Mouse (Mus musculus): ENCODE measurements at regions not wholly inside any gene's neighbourhood (a gene's known extent, or its start where the extent isn't known, plus 50 kb on each side); places are given as distances from the start of the nearest gene placed in this dataset.

- DNase-seq (ENCODE audit: low read depth) = no peak
These were observed 191.4 kb upstream of the Sdk2 start for GRCm38 (mm10) chr11:114258218-114258617.

DNA sequence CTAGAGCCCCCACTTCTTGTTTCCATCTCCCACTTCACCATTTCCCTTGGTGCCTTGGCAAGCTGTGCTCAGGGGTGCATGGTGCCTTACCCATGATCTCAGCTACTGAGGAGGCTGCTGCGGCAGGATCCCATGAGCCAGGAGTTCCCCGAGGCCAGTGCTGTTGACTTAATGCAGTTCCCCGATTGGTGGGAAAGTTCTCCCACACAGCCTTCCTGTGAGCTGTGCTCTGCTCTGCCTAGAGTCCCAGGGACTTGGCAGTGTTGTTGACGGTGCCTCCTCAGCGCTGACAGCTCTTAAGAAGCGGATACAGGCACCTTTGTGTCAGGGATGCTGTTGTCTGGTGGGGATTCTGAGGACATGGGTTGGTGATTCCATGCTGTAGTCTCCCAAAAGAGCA, 190.9 kb upstream of the Sdk2 start:
- no peak for DNase-seq (ENCODE audit: low read depth)

- no peak for DNase-seq (ENCODE audit: low read depth)
These were observed 190.2 kb upstream of the Sdk2 start for GRCm38 (mm10) chr11:114257061-114257460.

GRCm38 (mm10) chr11:114254344-114254743, 187.5 kb upstream of the Sdk2 start:
- no peak for DNase-seq (ENCODE audit: low read depth)

DNA sequence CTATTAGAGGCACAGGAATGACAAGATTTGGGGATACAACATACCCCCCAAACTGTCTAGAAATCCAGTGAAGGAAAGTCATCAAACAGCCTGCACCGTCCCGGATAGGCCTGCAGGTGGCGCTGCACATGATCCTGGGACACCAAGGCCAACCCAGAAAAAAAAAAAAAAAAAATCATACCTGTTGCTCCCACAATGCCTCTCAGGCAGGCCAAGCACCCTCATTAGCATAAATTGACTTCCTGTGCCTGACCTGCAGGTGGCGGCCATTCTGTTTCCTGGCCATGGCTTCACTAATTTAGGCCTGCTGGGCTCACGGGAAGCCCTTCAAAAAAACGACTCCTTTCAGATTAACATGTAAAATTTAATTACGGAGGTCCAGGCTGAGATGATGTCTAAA, 184.8 kb upstream of the Sdk2 start:
- no peak for DNase-seq (ENCODE audit: low read depth)

DNA sequence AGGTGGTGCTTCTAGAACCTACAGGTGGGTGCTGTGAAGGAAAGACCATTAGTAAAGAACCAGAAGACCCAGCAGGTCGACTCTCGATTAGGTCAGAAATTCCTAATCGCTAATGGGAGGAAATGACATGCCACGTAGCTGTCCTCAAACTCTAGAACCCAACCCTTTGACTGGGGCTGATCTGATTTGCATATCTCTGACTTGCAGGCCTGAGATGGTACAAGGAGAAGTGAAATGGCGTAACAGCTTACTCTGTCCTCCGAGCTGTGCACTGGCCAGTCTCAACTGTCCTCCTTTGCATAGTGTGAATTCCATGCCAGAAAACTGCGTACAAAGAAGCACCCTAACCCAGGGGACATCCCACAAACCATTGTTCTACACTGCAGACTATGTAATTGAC, 182.4 kb upstream of the Sdk2 start:
- no peak for DNase-seq (ENCODE audit: low read depth)

GRCm38 (mm10) chr11:114248261-114248898, 181.5 kb upstream of the Sdk2 start:
- no peak for DNase-seq (ENCODE audit: low read depth)

GRCm38 (mm10) chr11:114239311-114239803, 172.5 kb upstream of the Sdk2 start:
- DNase-seq (ENCODE audit: low read depth) = no peak

- DNase-seq (ENCODE audit: low read depth) = no peak
These were observed 172.0 kb upstream of the Sdk2 start for GRCm38 (mm10) chr11:114238801-114239200.

DNA sequence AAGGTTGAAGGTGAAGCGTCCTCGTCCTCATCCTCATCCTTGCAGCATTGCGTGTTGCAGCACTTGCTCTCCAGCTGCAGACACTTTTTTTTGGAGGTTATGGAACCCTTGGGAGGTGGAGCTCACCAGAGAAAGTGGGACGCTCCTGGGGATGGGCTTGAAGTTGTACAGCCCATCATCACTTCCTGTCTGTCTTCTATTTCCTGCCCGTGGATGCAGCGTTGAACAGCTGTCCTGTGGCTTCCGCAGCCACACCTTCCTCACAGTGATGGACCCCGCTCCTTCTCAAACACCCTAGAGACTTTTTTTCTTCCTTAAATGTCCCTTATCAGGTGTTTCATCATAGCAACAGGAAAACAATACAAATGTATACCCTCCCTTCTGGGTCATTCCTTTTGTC, 171.5 kb upstream of the Sdk2 start:
- DNase-seq (ENCODE audit: low read depth) = no peak

DNA sequence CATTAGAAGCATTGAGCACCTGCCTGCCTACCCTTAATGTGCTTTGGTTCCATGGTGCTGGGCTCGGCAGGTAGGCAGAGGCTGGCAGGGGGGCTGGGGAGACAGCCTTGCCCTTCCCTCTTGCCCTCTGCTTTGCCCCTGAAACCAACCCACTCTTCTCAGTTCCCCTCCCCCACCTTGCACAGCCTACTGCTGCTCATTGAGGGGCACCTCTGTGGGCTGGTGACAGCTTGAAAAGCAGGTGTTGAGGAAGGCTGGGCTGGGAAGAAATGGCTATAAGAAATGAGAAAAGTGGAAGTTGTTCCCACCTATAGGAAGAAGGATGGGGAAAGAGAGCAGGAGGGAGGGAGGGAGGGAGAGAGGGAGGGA, 167.7 kb upstream of the Sdk2 start:
- DNase-seq (ENCODE audit: low read depth) = no peak

DNA sequence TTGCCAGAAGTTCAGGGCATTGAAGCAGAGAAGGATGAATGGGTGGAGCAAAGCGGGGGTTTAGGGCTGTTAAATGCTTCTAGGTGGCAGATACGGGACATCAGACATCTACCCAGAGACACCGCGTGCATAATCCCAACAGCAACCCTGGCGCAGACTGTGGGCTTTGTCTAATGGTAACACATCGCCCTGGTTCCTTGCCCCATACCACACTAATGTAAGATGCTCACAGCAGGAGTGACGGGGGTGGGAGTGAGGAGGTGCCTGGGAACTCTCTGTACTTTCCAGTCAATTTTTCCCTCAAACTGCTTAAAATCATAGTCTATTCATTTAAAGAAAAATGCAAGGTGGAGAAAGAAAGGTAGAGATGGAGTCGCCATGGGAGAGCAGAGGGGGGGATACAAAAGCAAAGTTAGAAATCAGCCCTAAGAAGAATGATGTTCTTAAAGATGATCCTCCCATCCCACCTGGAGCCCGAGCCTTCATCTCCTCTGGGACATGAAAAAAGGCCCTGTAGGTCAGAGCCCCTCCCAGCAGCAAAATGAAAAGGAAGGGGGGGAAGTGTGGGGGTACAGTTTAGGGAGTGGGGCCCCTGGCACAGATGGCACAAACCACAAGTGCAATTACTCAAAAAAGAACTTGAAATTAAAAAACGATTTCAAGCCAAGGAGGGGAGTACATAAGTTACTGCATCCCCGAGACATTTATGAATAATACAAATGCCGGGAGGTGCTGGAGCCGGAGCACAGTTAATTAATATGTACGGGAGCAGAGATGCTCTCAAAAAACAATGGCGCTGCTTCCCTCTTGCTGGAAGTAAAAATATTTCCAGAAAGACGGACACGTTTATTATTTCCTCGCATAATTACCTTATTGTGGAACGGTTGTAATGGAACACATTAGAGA, 167.0 kb upstream of the Sdk2 start:
- no peak for DNase-seq (ENCODE audit: low read depth)

GRCm38 (mm10) chr11:114231841-114232240, 165.0 kb upstream of the Sdk2 start:
- DNase-seq (ENCODE audit: low read depth) = no peak

DNA sequence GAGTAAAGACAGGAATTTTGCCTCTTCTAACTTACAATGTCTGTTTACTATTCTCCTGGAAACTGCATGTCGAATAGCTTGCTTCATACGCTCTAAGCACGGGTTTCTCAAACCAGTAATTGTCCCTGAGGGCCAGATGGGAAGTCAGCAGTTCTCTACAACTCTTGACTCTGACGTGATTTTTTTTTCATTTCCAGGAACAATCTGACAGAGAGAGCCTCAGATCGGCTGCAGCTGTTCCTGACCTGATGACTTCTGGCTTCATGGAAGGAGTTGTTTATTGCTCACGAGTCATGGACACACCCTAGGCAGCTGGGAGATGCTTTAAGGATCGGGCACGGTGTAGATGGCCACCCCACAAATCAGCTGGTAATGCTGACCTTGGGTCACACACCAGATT, 162.9 kb upstream of the Sdk2 start:
- no peak for DNase-seq (ENCODE audit: low read depth)

DNA sequence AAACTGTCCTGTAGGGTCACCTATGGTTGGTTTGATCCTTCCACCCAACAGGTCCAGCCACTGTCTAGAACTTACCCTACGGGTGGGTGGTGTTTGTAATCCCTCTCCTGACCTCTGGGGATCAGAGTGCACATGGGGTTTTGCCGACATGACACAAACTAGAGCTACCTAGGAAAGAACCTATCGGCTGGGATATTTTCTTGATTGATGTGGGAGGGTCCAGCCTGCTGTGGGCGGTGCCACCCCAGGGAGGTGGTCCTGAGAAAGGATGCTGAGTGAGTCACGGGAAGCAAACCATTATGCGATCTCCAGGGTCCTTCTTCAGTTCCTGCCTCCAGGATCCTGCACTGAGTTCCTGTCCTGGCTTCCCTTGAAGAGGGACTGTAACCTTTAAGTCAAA, 162.3 kb upstream of the Sdk2 start:
- no peak for DNase-seq (ENCODE audit: low read depth)

DNA sequence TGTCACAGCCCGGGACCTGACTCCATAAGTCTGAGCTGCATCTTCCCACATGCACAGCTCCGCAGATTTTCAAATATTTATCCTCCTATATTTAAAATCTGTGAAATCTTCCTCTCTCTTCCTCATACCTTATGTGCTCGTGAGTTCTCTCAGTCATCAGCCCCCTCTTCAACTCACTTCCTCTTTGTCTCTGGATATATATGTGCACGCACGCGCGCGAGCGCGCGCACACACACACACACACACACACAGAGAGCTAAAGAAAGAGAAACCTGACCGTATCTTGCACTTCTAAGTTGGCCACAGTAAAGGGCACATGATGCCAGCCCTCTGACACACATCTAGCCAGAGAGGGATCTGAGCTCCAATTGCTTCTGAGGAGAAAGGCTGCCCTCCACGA, 159.7 kb upstream of the Sdk2 start:
- DNase-seq (ENCODE audit: low read depth) = no peak

- DNase-seq (ENCODE audit: low read depth) = no peak
These were observed 157.9 kb upstream of the Sdk2 start for GRCm38 (mm10) chr11:114224706-114225105.

- DNase-seq (ENCODE audit: low read depth) = no peak
These were observed 156.2 kb upstream of the Sdk2 start for GRCm38 (mm10) chr11:114223061-114223460.

DNA sequence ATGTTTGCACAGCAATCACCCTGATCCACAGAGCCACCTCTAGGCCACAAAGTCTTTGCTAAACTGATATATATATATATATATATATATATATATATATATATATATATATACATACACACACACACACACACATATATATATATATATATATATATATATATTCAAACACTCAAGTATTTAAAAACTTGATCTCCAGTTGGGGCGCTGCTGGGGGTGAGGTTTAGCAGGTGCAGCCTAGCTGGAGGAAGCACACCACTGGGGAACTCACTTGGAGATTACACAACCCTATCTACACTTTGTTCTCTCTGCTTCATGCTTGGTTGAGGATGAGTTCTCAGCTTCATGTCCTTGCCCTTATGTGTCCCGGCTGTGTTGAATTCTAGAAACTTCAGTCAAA, 153.6 kb upstream of the Sdk2 start:
- DNase-seq (ENCODE audit: low read depth) = no peak

- no peak for DNase-seq (ENCODE audit: low read depth)
These were observed 152.1 kb upstream of the Sdk2 start for GRCm38 (mm10) chr11:114218732-114219506.

DNA sequence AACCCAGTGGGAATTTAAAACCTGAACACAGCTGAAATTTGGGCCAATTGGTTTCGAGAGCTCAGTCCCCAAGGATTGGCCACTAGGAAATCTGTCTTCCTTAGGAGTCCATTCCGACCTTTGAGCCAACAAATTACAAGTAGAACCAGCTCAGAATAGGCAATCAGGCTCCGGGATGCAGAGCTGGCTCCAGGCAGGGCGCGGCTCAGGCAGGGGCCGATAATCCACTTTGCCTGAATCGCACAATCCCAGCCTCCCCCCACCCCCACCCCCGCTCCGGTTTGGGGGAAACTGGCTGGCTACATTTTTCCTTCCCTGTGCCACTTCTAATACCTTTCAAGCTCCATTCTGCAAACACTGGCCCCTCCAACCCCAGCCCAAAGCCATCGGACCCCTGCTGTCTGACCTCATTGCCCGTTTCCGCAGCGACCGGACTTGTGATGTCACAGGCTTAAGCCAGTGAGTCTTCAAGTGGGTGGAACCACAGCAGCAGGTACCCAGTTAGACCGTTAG, 150.5 kb upstream of the Sdk2 start:
- no peak for DNase-seq (ENCODE audit: low read depth)

DNA sequence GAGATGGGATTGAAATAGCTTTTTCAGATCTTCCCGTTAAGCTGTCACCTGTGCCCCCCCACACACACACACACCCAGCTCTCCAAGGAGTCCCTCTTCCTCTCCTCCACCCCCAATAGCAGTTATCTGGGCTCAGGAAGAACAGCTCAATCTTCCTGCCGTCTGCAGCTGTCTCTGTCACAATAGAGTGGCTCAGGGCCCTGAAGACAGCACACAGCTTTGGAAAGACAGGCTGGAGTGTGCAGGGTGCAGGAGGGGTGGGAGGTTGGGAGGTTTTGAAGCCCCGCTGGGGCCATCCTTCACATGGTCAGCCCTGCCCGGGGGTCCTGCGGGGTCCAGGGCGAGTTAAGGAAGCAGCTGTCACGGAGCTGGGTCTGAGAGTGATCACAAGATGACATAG, 149.6 kb upstream of the Sdk2 start:
- no peak for DNase-seq (ENCODE audit: low read depth)

DNA sequence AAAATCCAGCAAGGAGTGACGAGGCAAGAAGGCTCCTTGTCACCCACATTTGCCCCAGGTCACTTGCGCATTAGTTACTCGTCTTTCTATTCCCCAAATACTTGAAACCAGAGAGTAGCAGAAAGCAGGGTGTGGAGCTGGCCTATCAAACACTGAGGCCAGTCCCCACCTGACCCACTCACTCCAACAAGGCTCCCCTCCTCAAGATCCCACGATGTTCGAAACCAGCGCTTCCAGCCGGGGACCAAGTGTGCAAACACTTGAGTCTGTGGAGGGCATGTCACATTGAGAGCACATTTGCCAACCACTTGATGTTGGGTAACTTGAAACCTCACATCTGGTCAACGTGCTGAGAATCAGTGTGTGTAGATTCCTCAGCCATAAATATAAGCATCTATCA, 148.4 kb upstream of the Sdk2 start:
- DNase-seq (ENCODE audit: low read depth) = no peak

Data from fibroblast of lung, adult 2 months (primary cell).